9 mouse cellular contexts compared by ENCODE assay signal in genomic region chr17:6781273-6781672, GRCm38 (mm10). TPM values are rescaled to one million over a fixed set of nuclear protein-coding genes. Genes with fewer than 3 reads are reported as not detected.
DNase-seq lines count a peak whose midpoint lies in the region; ATAC-seq and TF ChIP-seq lines count a peak whose summit lies in the region.
"Had no signal": no experiment of that assay in that cellular context is flagged by ENCODE, and none has a peak within 500 bp of the region (broad histone marks: within the 10 kb centered on the region; RNA-seq: fewer than 3 reads in every experiment).

No protein-coding gene starts in this region.

- TF ChIP-seq POLR2A in bone marrow, adult 2 months (IDR thresholded peaks at IDR 0.05; ENCODE audit: borderline replicate concordance, control insufficient read depth, low read depth, low read length) = no peak
- no peak for TF ChIP-seq POLR2A in myocyte (IDR thresholded peaks at IDR 0.05; ENCODE audit: insufficient read length, low read depth)

- no peak overlapping the region for H3ac ChIP-seq in myocyte (ENCODE audit: control insufficient read depth, insufficient read length)

- H3K79me2 ChIP-seq in myocyte (ENCODE audit: control insufficient read depth, insufficient read depth) = peaks cover 52% of the 10 kb centered on the region

- peaks cover 50% of the 10 kb centered on the region for H3K4me1 ChIP-seq in kidney, embryonic 16.5 days (ENCODE audit: insufficient read depth, low read length)
- H3K4me1 ChIP-seq in bone marrow, adult 2 months (ENCODE audit: control insufficient read depth, insufficient read depth, low read length) = peaks cover 3% of the 10 kb centered on the region
- peaks cover 16% of the 10 kb centered on the region for H3K4me1 ChIP-seq in hindbrain, embryonic 16.5 days (ENCODE audit: control insufficient read depth, insufficient read depth, low read depth, low read length)

- no peak for TF ChIP-seq CTCF in bone marrow, adult 2 months (IDR thresholded peaks at IDR 0.05; ENCODE audit: control insufficient read depth, insufficient read depth, low read length)

- no peaks in the 10 kb centered on the region for H3K9me3 ChIP-seq in kidney, embryonic 16.5 days (ENCODE audit: low read length)
- H3K9me3 ChIP-seq in hindbrain, embryonic 16.5 days (ENCODE audit: control insufficient read depth, low read length) = no peaks in the 10 kb centered on the region

- H3K27ac ChIP-seq in kidney, embryonic 16.5 days (ENCODE audit: low read length) = no peak overlapping the region; the same call in 1 of the 2 replicates
- H3K27ac ChIP-seq in bone marrow, adult 2 months (ENCODE audit: control insufficient read depth, insufficient read depth, low read depth, low read length, poor library complexity) = no peak overlapping the region
- H3K27ac ChIP-seq in hindbrain, embryonic 16.5 days (ENCODE audit: low read depth, low read length) = no peak overlapping the region

- H3K4me2 ChIP-seq in kidney, embryonic 16.5 days (replicated peaks; ENCODE audit: low read depth, low read length) = peak overlapping the region; percentile 82
- peak overlapping the region; percentile 42 for H3K4me2 ChIP-seq in hindbrain, embryonic 16.5 days (ENCODE audit: low read length)
- H3K4me2 ChIP-seq in myocyte (ENCODE audit: low read depth) = peak overlapping the region; percentile 94

- 0 out of 2 replicates have a peak, but pooled peaks cover 5% of the 10 kb centered on the region for H3K27me3 ChIP-seq in kidney, embryonic 16.5 days (ENCODE audit: insufficient read depth, low read length)
- H3K27me3 ChIP-seq in hindbrain, embryonic 16.5 days (replicated peaks; ENCODE audit: control insufficient read depth, insufficient read depth, low read length) = peaks cover 6% of the 10 kb centered on the region
- H3K27me3 ChIP-seq in myocyte (ENCODE audit: control insufficient read depth, insufficient read depth, insufficient read length) = no peaks in the 10 kb centered on the region

- H3K36me3 ChIP-seq in kidney, embryonic 16.5 days (ENCODE audit: insufficient read depth, low read length) = no peaks in the 10 kb centered on the region
- no peaks in the 10 kb centered on the region for H3K36me3 ChIP-seq in hindbrain, embryonic 16.5 days (ENCODE audit: control insufficient read depth, insufficient read depth, low read length)
- no peaks in the 10 kb centered on the region for H3K36me3 ChIP-seq in myocyte (ENCODE audit: control insufficient read depth, insufficient read depth)

- H3K4me3 ChIP-seq in kidney, embryonic 16.5 days (ENCODE audit: low read length) = peak overlapping the region; percentile 93
- peak overlapping the region; percentile 56 for H3K4me3 ChIP-seq in bone marrow, adult 2 months (replicated peaks; ENCODE audit: control insufficient read depth, low read depth, low read length)
- peak overlapping the region; percentile 69 for H3K4me3 ChIP-seq in hindbrain, embryonic 16.5 days (ENCODE audit: low read length)
- peak overlapping the region; percentile 91 for H3K4me3 ChIP-seq in myocyte

- peak overlapping the region; percentile 69; the same call in 1 of the 2 replicates for H3K9ac ChIP-seq in kidney, embryonic 16.5 days (replicated peaks; ENCODE audit: low read length)
- 0 out of 2 replicates have a peak overlapping the region, but pooled peaks have one; percentile 14 for H3K9ac ChIP-seq in hindbrain, embryonic 16.5 days (ENCODE audit: low read depth, low read length)

- DNase-seq in kidney, adult 9 months = no peak
- DNase-seq in embryo, embryonic 9.5 days (ENCODE audit: extremely low spot score) = no peak
- DNase-seq in ovary, adult 18-20 months (ENCODE audit: low spot score) = no peak
- no peak for DNase-seq in layer of hippocampus, postnatal 36 days
- DNase-seq: gastrocnemius, postnatal 14 days had no signal

- ATAC-seq in kidney, embryonic 16.5 days (ENCODE audit: low FRiP score, low TSS enrichment) = no peak
- no peak for ATAC-seq in hindbrain, embryonic 16.5 days

- 48% methylated on average over 6 of the region's 6 CpGs for WGBS in kidney, embryonic 16.5 days
- 14% methylated on average over 6 of the region's 6 CpGs for WGBS in bone marrow, adult 2 months
- WGBS in hindbrain, embryonic 16.5 days = 37% methylated on average over 6 of the region's 6 CpGs

TF ChIP-seq in myocyte, 11 proteins besides CTCF, POLR2A, EP300 and RAD21:
- no peak for TF ChIP-seq USF1 (IDR thresholded peaks at IDR 0.05; ENCODE audit: low read depth)
- no peak for TF ChIP-seq E2F4 (IDR thresholded peaks at IDR 0.05; ENCODE audit: insufficient read depth)
- TF ChIP-seq POLR2AphosphoS2 (IDR thresholded peaks at IDR 0.05; ENCODE audit: insufficient read length, low read depth) = no peak
- no peak for TF ChIP-seq REST (IDR thresholded peaks at IDR 0.05; ENCODE audit: insufficient read depth, insufficient read length)
- TF ChIP-seq TCF12 (IDR thresholded peaks at IDR 0.05; ENCODE audit: insufficient read depth, poor library complexity, severe bottlenecking) = no peak
- no peak for TF ChIP-seq MYOD1 (IDR thresholded peaks at IDR 0.05; ENCODE audit: control insufficient read depth in 1 of 3, insufficient read length in 2 of 3, low read depth in 2 of 3)
- TF ChIP-seq MYOG (IDR thresholded peaks at IDR 0.05; ENCODE audit: control insufficient read depth in 1 of 3, insufficient read depth in 1 of 3, insufficient read length in 2 of 3, low read depth in 2 of 3) = no peak
- TF ChIP-seq CEBPB (IDR thresholded peaks at IDR 0.05; ENCODE audit: insufficient read depth, poor library complexity, severe bottlenecking) = no peak
- TF ChIP-seq SRF (IDR thresholded peaks at IDR 0.05; ENCODE audit: control insufficient read depth, insufficient read length, low read depth) = no peak
- TF ChIP-seq TCF3 (IDR thresholded peaks at IDR 0.05; ENCODE audit: insufficient read length, low read depth) = no peak
- no peak for TF ChIP-seq MAX (IDR thresholded peaks at IDR 0.05; ENCODE audit: low read depth)

RNA-seq across cellular contexts. Expression of gene Ezr, which starts 1.3 kb away (rescaled TPM):
- polyA plus RNA-seq in kidney, embryonic 16.5 days (2015; fragmentation: Nextera tagmentation; extraction: Ambion mirVana) = 240 and 248 TPM in 2 replicates
- 71.7 and 82.0 TPM in 2 replicates for polyA plus RNA-seq in bone marrow, adult 2 months (2011; ENCODE audit: insufficient read depth, insufficient read length, low replicate concordance, missing spikeins)
- 69.9 and 73.3 TPM in 2 replicates for polyA plus RNA-seq in hindbrain, embryonic 16.5 days (2015; fragmentation: Nextera tagmentation; extraction: Ambion mirVana)
- polyA plus RNA-seq in myocyte (2012; fragmentation: generic; extraction: Trizol) = 35.9 TPM
- total RNA-seq in layer of hippocampus, postnatal 36 days (2021) = 10 to 100 TPM; 41.7 to 50.5 TPM

Comparison
In these comparisons a context has a peak if more than half of its experiments do, and no peak if none do; other contexts are left out.
1. H3K4me2 ChIP-seq: peak in every context shown above with its lines; median percentile 94 in myocyte; 82 in kidney, embryonic 16.5 days; 42 in hindbrain, embryonic 16.5 days.